Mouse (Mus musculus) hindbrain, embryonic 16.5 days (tissue): ENCODE data around the gene Gys1. TPM values are rescaled to one million over a fixed set of nuclear protein-coding genes. Genes with fewer than 3 reads are reported as not detected.

Experiments used
- ATAC-seq: fragments of 200-750 bp; cut with Nextera tagmentation; 2 replicates; pipeline ENCODE4 v1.8.0; 2017; ENCODE audit warnings: moderate TSS enrichment, moderate library complexity
- H3K27ac ChIP-seq: fragments of 300-500 bp; sonication (generic); 2 replicates; pipeline ENCODE4 v1.5.1; 2014; ENCODE audit warnings: low read depth, mild to moderate bottlenecking, control low read depth, low read length, moderate library complexity
- H3K27me3 ChIP-seq: fragments of 300-500 bp; sonication (generic); replicated peaks from 2 replicates; pipeline ENCODE4 v1.6.1; 2014; ENCODE audit warnings: low read length; ENCODE audit not compliant: control insufficient read depth, insufficient read depth
- H3K36me3 ChIP-seq: fragments of 300-500 bp; sonication (generic); 2 replicates; pipeline ENCODE4 v1.6.1; 2014; ENCODE audit warnings: mild to moderate bottlenecking, low read length, moderate library complexity, mixed read lengths; ENCODE audit not compliant: control insufficient read depth, insufficient read depth
- H3K4me1 ChIP-seq: fragments of 300-500 bp; sonication (generic); 2 replicates; pipeline ENCODE4 v1.6.1; 2014; ENCODE audit warnings: low read depth, low read length; ENCODE audit not compliant: control insufficient read depth, insufficient read depth
- H3K4me2 ChIP-seq: fragments of 300-500 bp; sonication (generic); 2 replicates; pipeline ENCODE4 v1.6.1; 2014; ENCODE audit warnings: mild to moderate bottlenecking, low read length, control low read depth, moderate library complexity
- H3K4me3 ChIP-seq: fragments of 300-500 bp; sonication (generic); 2 replicates; pipeline ENCODE4 v1.5.1; 2014; ENCODE audit warnings: mild to moderate bottlenecking, low read length, control low read depth, moderate library complexity
- H3K9ac ChIP-seq: fragments of 300-500 bp; sonication (generic); 2 replicates; pipeline ENCODE4 v1.6.1; 2014; ENCODE audit warnings: low read depth, mild to moderate bottlenecking, control low read depth, low read length, moderate library complexity
- H3K9me3 ChIP-seq: fragments of 300-500 bp; sonication (generic); 2 replicates; pipeline ENCODE4 v1.6.1; 2014; ENCODE audit warnings: mild to moderate bottlenecking, low read length, moderate library complexity; ENCODE audit not compliant: control insufficient read depth
- WGBS: fragments of 180-500 bp; shearing (Covaris S2); extraction: QIAGEN DNeasy Blood & Tissue Kit; methylation state at CpG from one replicate; pipeline ENCODE4 v1.1.7; 2014; 5-methylcytosine and 5-hydroxymethylcytosine counted together
- microRNA-seq: library from miRNA; unstranded; fragments of <30 nt; microRNA quantifications from one replicate; pipeline ENCODE4, GENCODE M21; 2017
- polyA plus RNA-seq: library from polyadenylated mRNA; unstranded; fragments of >200 nt; fragmentation: Nextera tagmentation; extraction: Ambion mirVana; gene quantifications from 2 replicates; pipeline ENCODE4 v1.2.1, GENCODE M21; 2015

Gys1 gene
- polyA plus RNA-seq, 1 experiment from 2014 or later = 25.5 TPM

- Histone ChIP-seq H3K27me3 (no peaks in the 10 kb centered on the region), H3K9me3 (no peaks in the 10 kb centered on the region), H3K4me3 (no peak overlapping the region)
Measured at GRCm38 (mm10) chr7:45492225-45492844, 57.7 kb downstream of the Gys1 start.

GRCm38 (mm10) chr7:45492951-45493350, 58.3 kb downstream of the Gys1 start:
- H3K4me1 ChIP-seq = peaks cover 8% of the 10 kb centered on the region
- WGBS = 93% methylated on average over 5 of the region's 5 CpGs
- no peak for ATAC-seq
- H3K4me2 ChIP-seq = no peak overlapping the region
- H3K36me3 ChIP-seq = peaks cover 21% of the 10 kb centered on the region
- H3K9me3 ChIP-seq = no peaks in the 10 kb centered on the region
- no peak overlapping the region for H3K4me3 ChIP-seq
- H3K27ac ChIP-seq = no peak overlapping the region
- no peak overlapping the region for H3K9ac ChIP-seq
- H3K27me3 ChIP-seq = no peaks in the 10 kb centered on the region

More at GRCm38 (mm10) chr7:45492225-45492844, 57.7 kb downstream of the Gys1 start:
- no peak for ATAC-seq
- no peak overlapping the region for H3K4me2 ChIP-seq
- peaks cover 21% of the 10 kb centered on the region for H3K36me3 ChIP-seq
- 96% methylated on average over 8 of the region's 8 CpGs for WGBS
- H3K4me1 ChIP-seq = peaks cover 8% of the 10 kb centered on the region
- H3K27ac ChIP-seq = no peak overlapping the region
- no peak overlapping the region for H3K9ac ChIP-seq

DNA sequence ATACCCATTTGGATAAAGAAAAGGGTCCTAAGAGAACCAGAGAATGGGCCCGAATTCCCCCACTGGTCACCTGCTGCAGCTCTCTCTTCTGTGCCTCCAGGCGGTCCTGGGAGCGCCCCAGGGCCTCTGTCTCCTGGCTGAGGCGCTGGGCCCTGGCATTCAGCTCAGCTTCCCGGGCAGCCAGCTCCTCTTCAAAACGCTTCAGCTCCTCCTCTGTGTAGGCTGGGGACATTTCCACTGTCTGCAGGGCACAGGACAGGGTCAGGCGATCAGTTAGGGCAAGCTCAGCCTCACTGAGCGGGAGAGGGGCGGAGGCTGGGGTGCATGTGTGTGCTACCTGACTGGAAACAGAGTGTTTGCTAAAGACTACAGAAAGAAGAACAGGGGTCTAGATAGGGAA, 59.9 kb downstream of the Gys1 start:
- Histone ChIP-seq H3K27ac (no peak overlapping the region), H3K4me3 (no peak overlapping the region), H3K4me1 (peaks cover 2% of the 10 kb centered on the region), H3K4me2 (no peak overlapping the region), H3K9ac (no peak overlapping the region), H3K27me3 (no peaks in the 10 kb centered on the region), H3K36me3 (peaks cover 29% of the 10 kb centered on the region), H3K9me3 (no peaks in the 10 kb centered on the region)
- 86% methylated on average over 9 of the region's 9 CpGs for WGBS
- no peak for ATAC-seq

DNA sequence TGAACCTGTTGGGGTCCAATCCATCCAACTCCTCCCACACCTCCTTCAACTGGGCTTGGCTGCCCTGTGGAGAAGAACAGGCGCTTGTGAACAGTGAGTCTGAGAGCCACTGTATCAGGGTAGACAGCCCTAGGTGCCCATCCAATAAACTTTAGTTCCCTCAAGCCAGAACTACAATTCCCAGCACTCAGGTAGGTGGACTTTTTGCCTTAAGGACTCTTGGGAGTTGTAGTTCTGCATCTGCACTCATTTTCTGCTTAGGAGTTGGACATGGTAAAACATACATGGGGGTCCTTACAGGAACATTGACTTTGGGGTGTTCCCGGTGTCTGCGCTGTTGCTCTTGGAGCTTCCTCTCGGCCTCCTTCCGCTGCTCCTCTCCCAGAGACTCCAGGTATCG, 63.8 kb downstream of the Gys1 start:
- Histone ChIP-seq H3K9ac (no peak overlapping the region), H3K36me3 (peaks cover 31% of the 10 kb centered on the region), H3K4me1 (no peaks in the 10 kb centered on the region), H3K27ac (no peak overlapping the region), H3K4me2 (no peak overlapping the region), H3K4me3 (no peak overlapping the region), H3K9me3 (no peaks in the 10 kb centered on the region), H3K27me3 (no peaks in the 10 kb centered on the region)
- 94% methylated on average over 6 of the region's 6 CpGs for WGBS
- ATAC-seq = no peak

Small RNA genes within 50 kb of the gene (microRNA-seq; reads per million reads assigned to microRNA genes)
- not detected for gene Gm22133

Other genes starting within 250 kb of the Gys1 start
- 0.54 and 0.65 TPM in 2 replicates for gene Ccdc155, start 230.0 kb upstream of the Gys1 start, polyA plus RNA-seq
- 13.6 and 18.4 TPM in 2 replicates for gene Dkkl1, start 222.7 kb upstream of the Gys1 start, polyA plus RNA-seq
- gene Tead2, start 219.1 kb upstream of the Gys1 start, polyA plus RNA-seq = 46.9 and 54.1 TPM in 2 replicates
- 1.3 and 1.4 TPM in 2 replicates for gene Cd37, start 195.7 kb upstream of the Gys1 start, polyA plus RNA-seq
- 0.89 and 2.0 TPM in 2 replicates for gene Slc6a16, start 193.8 kb upstream of the Gys1 start, polyA plus RNA-seq
- not detected in 2 replicates for gene Slc6a21, start 157.3 kb upstream of the Gys1 start, polyA plus RNA-seq
- 13.3 and 14.2 TPM in 2 replicates for gene Trpm4, start 101.1 kb upstream of the Gys1 start, polyA plus RNA-seq
- 0.28 and 0.72 TPM in 2 replicates for gene Hrc, start 99.6 kb upstream of the Gys1 start, polyA plus RNA-seq
- gene Ppfia3, start 67.8 kb upstream of the Gys1 start, polyA plus RNA-seq = 28.5 and 28.6 TPM in 2 replicates
- 41.4 and 70.3 TPM in 2 replicates for gene Lin7b, start 64.3 kb upstream of the Gys1 start, polyA plus RNA-seq
- 144 and 161 TPM in 2 replicates for gene Snrnp70, start 39.1 kb upstream of the Gys1 start, polyA plus RNA-seq
- 0.06 TPM in 1 of 2 replicates, not detected in the other for gene Kcna7, start 29.2 kb upstream of the Gys1 start, polyA plus RNA-seq
- 0.15 and 0.27 TPM in 2 replicates for gene Ntf5, start 21.1 kb upstream of the Gys1 start, polyA plus RNA-seq
- 2.0 and 2.3 TPM in 2 replicates for gene Lhb, start 14.0 kb upstream of the Gys1 start, polyA plus RNA-seq
- 94.3 and 108 TPM in 2 replicates for gene Ruvbl2, start 3.3 kb downstream of the Gys1 start, polyA plus RNA-seq
- 5,303 and 5,527 TPM in 2 replicates for gene Ftl1, start 25.0 kb downstream of the Gys1 start, polyA plus RNA-seq
- gene Bax, start 32.1 kb downstream of the Gys1 start, polyA plus RNA-seq = 226 and 242 TPM in 2 replicates
- 0.20 and 0.30 TPM in 2 replicates for gene Tulp2, start 47.0 kb downstream of the Gys1 start, polyA plus RNA-seq
- gene Gm45808, start 52.0 kb downstream of the Gys1 start, polyA plus RNA-seq = not detected in 2 replicates
- gene Dhdh, start 54.0 kb downstream of the Gys1 start, polyA plus RNA-seq = 4.0 and 4.3 TPM in 2 replicates
- 141 and 151 TPM in 2 replicates for gene Nucb1, start 75.6 kb downstream of the Gys1 start, polyA plus RNA-seq
- 17.5 and 18.2 TPM in 2 replicates for gene Ppp1r15a, start 91.4 kb downstream of the Gys1 start, polyA plus RNA-seq
- 2.2 and 3.1 TPM in 2 replicates for gene Plekha4, start 91.5 kb downstream of the Gys1 start, polyA plus RNA-seq
- gene Hsd17b14, start 120.0 kb downstream of the Gys1 start, polyA plus RNA-seq = 0.43 and 0.80 TPM in 2 replicates
- gene Bcat2, start 135.3 kb downstream of the Gys1 start, polyA plus RNA-seq = 22.7 and 27.0 TPM in 2 replicates
- gene Fgf21, start 180.6 kb downstream of the Gys1 start, polyA plus RNA-seq = not detected in 2 replicates
- not detected in 2 replicates for gene Fut1, start 182.4 kb downstream of the Gys1 start, polyA plus RNA-seq
- gene Izumo1, start 187.0 kb downstream of the Gys1 start, polyA plus RNA-seq = not detected in 2 replicates
- 16.7 and 17.5 TPM in 2 replicates for gene Rasip1, start 192.6 kb downstream of the Gys1 start, polyA plus RNA-seq
- gene Mamstr, start 205.1 kb downstream of the Gys1 start, polyA plus RNA-seq = 2.9 and 5.2 TPM in 2 replicates
- 0.09 and 0.19 TPM in 2 replicates for gene Fut2, start 231.6 kb downstream of the Gys1 start, polyA plus RNA-seq
- gene Ntn5, start 249.2 kb downstream of the Gys1 start, polyA plus RNA-seq = 0.84 and 0.94 TPM in 2 replicates